Comparison of ENCODE assay signal across 16 mouse cellular contexts in the genomic region with DNA sequence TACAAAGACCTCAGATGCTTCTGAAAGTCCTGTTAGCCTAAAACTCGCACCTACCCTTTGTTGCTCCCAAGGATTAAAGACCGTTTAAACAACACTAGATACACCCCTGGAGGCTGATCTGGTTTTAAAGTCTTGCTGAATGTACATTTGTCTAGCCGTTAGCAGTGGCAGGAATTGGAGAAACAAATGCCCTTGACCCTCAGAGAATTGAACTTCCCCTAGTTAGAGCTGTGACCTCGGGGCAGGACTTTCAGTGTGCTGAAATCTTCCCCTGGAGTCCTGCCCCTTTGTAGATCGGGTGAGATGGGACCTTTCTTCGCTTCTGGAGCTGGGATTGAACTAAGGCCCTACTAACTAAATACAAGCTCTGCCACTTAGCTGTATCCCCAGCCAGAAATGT.
"Had no signal": no experiment of that assay in that cellular context is flagged by ENCODE, and none has a peak within 500 bp of the region (broad histone marks: within the 10 kb centered on the region; RNA-seq: fewer than 3 reads in every experiment).

No protein-coding gene starts in this region.

- H3K9ac ChIP-seq: lung, embryonic 14.5 days; midbrain, embryonic 13.5 days; midbrain, embryonic 15.5 days; neural tube, embryonic 12.5 days had no signal

- DNase-seq: lung, adult 18-20 months; lung, embryonic 14.5 days; lung, postnatal 10 days; lung, postnatal 4 days; retina, postnatal 1 day; right cerebral cortex, adult 18-20 months; right cerebral cortex, postnatal 25 days; right cerebral cortex, postnatal 4 days; spleen, adult 18-20 months; thymus, adult 18-20 months; thymus, postnatal 14 days; thymus, postnatal 36 days had no signal

- H3K27me3 ChIP-seq: midbrain, embryonic 13.5 days; midbrain, embryonic 15.5 days; neural tube, embryonic 12.5 days had no signal

- H3K27ac ChIP-seq: midbrain, embryonic 10.5 days; midbrain, embryonic 13.5 days; midbrain, embryonic 15.5 days; neural tube, embryonic 12.5 days had no signal

- H3K9me3 ChIP-seq: midbrain, embryonic 10.5 days; midbrain, embryonic 13.5 days; midbrain, embryonic 15.5 days; neural tube, embryonic 12.5 days had no signal

- H3K4me3 ChIP-seq: midbrain, embryonic 10.5 days; midbrain, embryonic 13.5 days; midbrain, embryonic 15.5 days; neural tube, embryonic 12.5 days had no signal

- H3K4me1 ChIP-seq: midbrain, embryonic 10.5 days; midbrain, embryonic 13.5 days; midbrain, embryonic 15.5 days; neural tube, embryonic 12.5 days had no signal

- H3K36me3 ChIP-seq: midbrain, embryonic 10.5 days; midbrain, embryonic 13.5 days; midbrain, embryonic 15.5 days; neural tube, embryonic 12.5 days had no signal

- ATAC-seq: midbrain, embryonic 13.5 days; midbrain, embryonic 15.5 days had no signal

- H3K4me2 ChIP-seq: lung, embryonic 14.5 days; midbrain, embryonic 13.5 days; midbrain, embryonic 15.5 days; neural tube, embryonic 12.5 days had no signal
